Mouse (Mus musculus) retina, adult 2 months (tissue): ENCODE measurements around the gene Zswim8.
"Not testable (repeated sequence)": the region's sequence is repeated elsewhere in the genome, so short reads cannot be mapped to it uniquely, and the experiment has no call there.

Source experiments
- DNase-seq: peaks from one replicate; pipeline ENCODE4 v3.0.0-alpha.2; 2012; ENCODE audit warnings: low read depth, low spot score

The Zswim8 gene

DNA sequence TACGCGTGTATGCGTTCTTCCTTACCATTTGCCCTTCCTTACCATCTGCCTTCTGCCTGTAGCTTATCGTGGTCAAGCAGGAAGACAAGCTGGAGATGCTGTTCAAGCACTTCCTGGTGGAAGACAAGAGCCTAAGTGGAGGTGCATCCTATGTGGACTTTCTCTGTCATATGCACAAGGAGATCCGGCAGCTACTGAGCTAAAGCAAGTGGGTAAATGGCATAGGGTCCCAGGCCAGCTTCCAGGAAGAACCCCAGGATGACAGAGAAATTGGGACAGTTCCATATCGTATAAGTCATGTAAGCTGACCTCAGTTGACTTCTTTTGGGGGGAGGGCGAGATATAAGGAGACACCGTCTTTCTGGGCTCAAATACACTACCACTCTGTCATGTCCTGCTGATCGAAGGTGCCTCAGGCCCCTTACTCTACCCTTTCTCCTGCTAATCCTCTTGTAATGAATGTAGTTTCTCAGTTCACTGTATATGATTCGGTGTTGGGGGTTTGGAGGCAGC, 13.7 kb upstream of the Zswim8 start:
- no peak for DNase-seq

GRCm38 (mm10) chr14:20694185-20694883, 13.0 kb upstream of the Zswim8 start:
- no peak for DNase-seq

- peak; percentile 58 for DNase-seq
Observed at GRCm38 (mm10) chr14:20694884-20695760, 12.2 kb upstream of the Zswim8 start, which contains the start of gene Fut11. Gene Fut11, plus strand, starts transcription at chr14:20694968.

DNA sequence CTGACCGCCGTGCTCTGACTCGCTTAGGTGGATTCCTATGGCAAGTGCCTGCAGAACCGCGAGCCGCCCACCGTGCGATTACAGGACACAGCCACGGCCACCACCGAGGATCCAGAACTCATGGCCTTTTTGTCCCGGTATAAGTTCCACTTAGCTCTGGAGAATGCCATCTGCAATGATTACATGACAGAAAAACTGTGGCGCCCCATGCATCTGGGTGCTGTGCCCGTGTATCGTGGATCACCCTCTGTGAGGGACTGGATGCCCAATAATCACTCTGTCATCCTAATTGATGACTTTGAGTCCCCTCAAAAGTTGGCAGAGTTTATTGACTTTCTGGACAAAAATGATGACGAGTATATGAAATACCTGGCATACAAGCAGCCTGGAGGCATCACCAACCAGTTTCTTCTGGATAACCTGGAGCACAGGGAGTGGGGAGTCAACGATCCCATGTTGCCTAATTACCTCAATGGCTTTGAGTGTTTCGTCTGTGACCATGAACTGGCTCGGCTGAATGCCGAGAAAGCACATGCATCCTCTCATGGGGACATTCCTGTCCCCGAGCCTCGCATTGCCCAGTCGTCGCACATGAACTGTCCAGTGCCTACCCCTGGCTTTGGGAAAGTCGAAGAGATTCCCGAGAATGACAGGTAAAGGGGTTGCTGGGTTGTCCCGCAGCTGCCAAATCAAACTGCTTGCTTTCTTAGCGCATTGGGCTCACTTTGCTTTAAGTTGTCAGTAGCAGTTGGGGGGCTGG, 11.4 kb upstream of the Zswim8 start:
- DNase-seq = no peak

DNA sequence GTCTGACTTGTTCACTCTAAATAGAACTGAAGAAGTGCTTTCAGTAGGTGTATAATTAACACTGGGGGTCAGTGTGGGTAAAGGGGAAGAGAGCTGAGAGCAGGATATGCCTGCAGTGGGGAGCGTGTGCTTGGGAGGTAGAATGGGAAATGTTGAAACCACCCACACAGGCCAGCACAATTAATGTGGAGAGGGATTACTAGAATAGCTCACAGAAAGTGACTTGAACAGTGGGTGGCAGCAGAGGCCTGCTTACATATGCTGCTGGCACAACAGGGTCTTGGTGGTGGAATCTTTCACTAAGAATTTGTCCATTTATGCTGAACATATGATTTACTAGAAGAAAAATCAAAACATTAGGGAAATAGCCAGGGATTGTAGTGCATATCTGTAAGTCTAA, 10.4 kb upstream of the Zswim8 start:
- no peak for DNase-seq

DNA sequence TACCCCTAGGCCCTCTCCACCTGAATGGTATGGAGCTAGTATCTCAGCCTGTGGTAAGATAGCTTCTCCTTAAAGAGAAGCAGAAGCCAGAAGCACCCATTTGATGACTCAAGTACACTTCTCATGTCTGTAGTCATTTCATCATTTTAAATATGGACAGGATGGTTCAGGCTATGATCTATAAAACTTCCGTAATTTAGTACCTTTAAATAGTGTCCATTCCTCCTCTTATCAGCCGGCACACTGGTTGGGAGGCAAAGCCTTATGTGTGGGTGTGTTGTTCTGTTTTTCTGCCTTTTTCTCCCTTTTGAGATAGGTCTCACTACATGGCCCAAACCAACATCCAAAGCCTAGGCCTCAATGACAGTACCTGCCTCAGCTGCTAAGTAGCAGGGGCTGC, 8.8 kb upstream of the Zswim8 start:
- DNase-seq = no peak

GRCm38 (mm10) chr14:20700362-20700761, 7.0 kb upstream of the Zswim8 start:
- no peak for DNase-seq

- no peak for DNase-seq
Observed at GRCm38 (mm10) chr14:20701554-20701953, 5.8 kb upstream of the Zswim8 start.

- no peak for DNase-seq
Observed at GRCm38 (mm10) chr14:20702096-20702740, 5.1 kb upstream of the Zswim8 start.

GRCm38 (mm10) chr14:20702741-20703381, 4.5 kb upstream of the Zswim8 start, which contains the start of gene Chchd1:
Gene Chchd1, plus strand, starts transcription at chr14:20703006.
- peak; percentile 75 for DNase-seq

GRCm38 (mm10) chr14:20703461-20703860, 3.9 kb upstream of the Zswim8 start:
- not testable (repeated sequence) for DNase-seq

GRCm38 (mm10) chr14:20708239-20708638, 887 bp downstream of the Zswim8 start:
- DNase-seq = no peak

DNA sequence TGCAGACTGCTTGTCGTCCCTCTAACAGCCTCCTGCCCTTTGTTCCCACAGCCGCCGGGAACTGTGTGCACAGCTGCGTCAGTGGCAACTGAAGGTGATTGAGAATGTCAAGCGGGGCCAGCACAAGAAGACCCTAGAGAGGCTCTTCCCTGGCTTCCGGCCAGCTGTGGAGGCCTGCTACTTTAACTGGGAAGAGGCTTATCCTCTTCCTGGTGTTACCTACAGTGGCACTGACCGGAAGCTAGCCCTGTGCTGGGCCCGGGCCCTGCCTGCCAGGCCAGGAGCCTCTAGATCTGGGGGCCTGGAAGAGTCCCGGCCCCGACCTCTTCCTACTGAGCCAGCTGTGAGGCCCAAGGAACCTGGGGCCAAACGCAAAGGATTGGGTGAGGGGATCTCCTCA, 6.5 kb downstream of the Zswim8 start:
- no peak for DNase-seq

GRCm38 (mm10) chr14:20718443-20718842, 11.1 kb downstream of the Zswim8 start:
- no peak for DNase-seq

DNA sequence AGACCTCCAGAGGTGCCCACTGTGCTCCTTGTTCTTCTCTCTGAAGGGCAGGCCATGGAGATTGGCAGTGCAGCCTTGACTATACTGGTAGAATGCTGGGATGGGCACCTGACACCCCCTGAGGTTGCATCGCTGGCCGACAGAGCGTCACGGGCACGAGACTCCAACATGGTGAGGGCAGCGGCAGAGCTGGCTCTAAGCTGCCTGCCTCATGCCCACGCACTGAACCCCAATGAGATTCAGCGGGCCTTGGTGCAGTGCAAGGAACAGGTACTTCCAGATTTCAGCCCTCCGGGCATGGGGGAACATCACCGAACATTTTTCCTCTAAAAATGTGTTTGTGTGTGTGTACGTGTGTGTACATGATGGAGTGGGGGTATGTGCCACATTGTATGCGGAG, 12.4 kb downstream of the Zswim8 start:
- DNase-seq = no peak

DNA sequence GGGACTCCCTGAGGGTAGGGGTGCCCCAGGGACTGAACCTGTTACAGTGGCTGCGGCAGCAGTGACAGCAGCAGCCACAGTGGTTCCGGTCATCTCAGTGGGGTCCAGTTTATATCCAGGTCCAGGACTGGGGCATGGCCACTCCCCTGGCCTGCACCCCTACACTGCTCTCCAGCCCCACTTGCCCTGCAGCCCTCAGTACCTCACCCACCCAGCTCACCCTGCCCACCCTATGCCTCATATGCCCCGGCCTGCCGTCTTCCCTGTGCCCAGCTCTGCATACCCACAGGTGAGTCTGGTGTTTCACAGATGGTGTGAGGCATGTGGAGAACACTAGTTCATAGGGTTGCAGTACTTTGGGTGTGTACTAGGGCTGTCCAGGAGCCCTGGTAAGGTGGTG, 14.0 kb downstream of the Zswim8 start:
- DNase-seq = no peak

DNA sequence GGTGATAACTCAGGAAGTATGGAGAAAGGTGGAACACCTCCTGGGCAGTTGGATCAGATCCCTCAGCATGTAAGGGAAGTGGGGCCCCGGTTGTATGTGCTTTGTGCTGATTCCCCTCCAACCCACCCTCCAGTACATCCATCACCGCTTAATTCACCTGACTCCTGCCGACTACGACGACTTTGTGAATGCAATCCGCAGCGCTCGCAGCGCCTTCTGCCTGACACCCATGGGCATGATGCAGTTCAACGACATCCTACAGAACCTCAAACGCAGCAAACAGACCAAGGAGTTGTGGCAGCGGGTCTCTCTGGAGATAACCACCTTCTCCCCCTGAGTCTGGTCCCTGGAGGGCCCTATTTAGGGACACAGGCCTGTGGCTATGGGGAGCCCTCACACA, 15.7 kb downstream of the Zswim8 start:
- no peak for DNase-seq

DNA sequence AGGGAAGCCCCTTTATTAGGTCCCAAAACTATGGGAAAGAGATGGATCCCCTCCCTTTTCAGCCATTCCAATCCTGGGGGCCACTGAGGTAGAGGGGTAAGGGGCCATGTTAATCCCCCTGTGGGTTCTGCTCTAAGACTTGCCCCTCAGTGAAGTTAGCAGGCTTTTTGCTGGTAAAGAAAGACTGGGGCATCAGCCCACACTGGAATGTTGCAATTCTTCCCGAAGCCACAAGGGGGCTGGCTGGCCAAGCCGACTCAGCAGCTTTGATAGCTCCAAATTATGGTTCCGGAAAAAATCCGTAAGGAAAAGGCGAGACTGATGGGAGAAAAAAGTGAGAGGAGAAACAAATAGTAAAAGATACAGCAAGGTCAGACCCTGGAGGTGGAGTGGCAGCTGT, 16.7 kb downstream of the Zswim8 start:
- DNase-seq = no peak

DNA sequence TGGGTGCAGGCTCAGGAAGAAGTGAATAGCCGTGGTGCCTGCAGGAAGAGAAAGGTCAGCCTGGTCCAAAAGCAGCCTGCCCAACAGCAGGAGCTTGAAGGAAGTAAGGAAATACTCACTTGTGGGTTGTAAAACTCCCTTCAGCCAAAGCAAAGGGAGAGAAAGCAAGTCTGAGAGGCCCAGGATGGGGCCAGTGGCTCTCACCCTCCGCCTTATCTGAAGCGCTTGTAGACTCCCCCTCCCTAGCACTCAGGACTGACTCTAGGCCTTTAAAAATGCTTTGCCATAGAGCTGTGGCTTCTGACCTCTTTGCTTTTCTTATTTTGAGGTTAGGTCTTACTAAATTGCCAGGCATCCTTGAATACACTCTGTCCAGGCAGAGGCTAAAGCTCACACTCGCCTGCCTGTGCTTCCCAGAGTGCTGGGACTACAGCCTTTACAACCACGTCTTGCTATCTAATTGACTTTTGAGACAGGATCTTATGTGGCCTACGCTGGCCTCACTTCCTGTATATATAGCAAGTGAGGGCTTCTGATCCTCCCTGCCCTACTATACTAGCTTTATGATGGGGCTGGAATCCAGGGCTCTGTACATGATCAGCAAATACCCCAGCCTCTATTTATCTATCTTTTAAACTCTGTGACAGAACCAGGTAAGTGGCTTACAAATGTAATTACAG, 18.4 kb downstream of the Zswim8 start:
- no peak for DNase-seq

- DNase-seq = no peak
Observed at GRCm38 (mm10) chr14:20729871-20730270, 22.5 kb downstream of the Zswim8 start.
